Mouse (Mus musculus) right cerebral cortex, postnatal 4 days (tissue): Measurements from ENCODE around the gene Cbx6.

Source experiments
- DNase-seq: peaks from one replicate; pipeline ENCODE4 v3.0.0-alpha.2; 2022

Gene Cbx6

DNA sequence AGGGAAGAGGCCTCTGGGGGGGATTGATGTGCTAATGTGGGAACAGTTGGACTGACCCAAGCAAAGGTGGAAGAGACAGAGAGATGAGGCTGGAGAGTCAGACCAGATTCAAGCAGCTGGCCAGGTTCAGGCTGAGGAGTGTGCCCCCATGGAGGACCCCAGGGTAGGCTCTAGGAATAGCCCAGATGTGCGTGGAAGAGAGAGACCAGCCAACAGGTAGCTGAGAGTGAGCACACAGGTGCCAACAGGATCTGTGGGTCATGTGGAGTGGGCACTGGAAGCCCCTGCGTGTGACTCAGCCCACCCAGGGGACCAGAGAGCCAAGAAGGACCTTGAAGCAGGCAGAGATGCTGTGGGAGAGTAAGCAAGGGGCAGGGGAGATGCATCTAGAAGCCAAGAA lies 32.8 kb downstream of the Cbx6 start:
- no peak for DNase-seq

DNA sequence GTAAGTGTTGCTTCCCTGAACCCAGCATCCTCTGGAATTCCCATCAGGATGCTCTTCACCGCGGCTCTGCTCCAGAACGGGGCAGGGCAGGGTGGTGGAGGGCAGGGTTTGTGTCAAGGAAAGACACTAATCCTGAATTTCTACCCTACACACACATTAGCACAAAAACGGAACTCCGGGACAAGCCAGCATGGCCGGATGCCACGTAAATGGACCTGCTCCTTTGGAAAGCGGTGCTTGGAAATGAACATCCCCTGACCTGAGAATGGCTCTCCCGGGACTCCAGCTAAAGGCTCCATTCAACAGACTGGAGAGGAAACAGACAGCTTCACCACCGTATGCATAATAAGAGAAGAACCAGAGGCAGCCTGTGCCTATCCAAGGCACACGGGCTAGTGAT lies 33.8 kb downstream of the Cbx6 start:
- DNase-seq = no peak

DNA sequence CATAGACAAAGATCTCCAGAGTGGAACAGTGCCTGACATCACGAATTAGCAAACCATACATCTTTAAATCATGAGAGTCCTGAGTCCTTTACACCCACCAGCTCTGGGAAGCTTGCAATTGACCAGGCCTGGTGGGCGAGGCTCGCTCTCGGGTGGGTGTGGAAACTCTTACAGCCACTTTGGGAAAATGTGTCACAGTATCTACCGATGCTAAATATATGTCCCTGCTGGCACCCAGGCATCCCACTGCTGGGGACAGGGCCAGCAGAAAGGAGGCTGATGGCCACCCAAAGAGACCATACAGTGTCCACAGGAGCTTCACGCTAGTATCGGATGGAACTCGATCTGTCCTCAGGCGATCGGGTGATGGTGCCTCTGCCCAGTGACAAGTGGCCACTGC lies 35.9 kb downstream of the Cbx6 start:
- DNase-seq = no peak

DNA sequence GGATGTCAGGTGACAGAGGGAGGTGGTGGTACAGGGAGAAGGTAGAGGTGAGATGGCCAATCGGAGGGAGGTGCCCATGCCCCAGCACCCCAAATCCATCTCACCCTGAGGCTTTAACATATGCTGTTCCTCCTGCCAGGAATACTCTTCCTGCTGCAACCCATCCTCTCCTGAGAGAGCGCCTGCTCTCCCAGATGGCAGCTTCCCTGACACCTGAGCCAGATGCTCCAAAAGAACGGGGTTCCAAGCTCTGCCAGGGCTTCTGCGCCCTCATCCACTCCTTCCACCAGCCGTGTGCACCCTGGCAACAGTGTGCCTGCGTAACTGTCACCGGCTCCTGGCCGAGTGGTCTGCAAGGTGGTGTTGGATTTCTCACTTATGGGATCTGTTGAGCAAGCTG lies 36.8 kb downstream of the Cbx6 start:
- no peak for DNase-seq

DNA sequence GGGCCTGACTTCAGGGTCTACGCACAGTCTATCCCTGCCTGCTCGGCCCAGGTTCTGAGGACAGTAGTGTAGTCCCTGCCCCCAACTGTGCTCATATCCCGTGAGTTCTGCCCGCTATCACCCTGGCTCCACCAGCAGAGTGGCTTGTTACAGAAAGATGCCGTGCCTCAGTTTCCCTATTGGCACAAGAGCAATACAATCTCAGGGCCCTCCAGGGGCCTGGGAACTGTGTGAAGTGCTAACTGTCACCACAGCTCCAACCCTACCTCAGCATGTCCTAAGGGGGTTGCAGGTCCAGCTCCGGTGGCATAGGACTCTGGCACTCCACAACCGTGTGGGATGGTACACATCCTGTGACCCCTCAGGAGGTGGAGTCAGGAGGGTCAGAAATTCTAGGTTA lies 37.4 kb downstream of the Cbx6 start:
- DNase-seq = no peak

DNA sequence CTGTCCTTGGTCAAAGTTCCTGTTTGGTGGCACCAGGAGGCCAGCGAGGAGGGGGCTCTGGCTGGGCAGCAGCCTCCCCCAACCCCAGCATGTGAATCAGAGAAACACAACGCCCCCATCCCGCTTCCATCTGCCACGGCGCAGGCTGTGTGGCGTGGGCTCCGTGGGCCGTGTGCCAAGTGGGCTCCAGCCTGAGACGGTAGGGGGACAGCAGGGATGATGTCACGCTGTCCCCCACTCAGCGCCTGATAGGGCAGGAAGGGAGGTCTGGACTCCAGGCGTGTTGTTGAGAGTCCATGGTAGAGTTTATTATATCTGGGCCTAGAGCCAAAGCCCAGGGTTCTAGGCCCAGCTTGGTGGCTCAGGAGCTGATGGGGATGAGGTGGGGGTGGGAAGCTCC lies 38.2 kb downstream of the Cbx6 start:
- peak; percentile 48 for DNase-seq

DNA sequence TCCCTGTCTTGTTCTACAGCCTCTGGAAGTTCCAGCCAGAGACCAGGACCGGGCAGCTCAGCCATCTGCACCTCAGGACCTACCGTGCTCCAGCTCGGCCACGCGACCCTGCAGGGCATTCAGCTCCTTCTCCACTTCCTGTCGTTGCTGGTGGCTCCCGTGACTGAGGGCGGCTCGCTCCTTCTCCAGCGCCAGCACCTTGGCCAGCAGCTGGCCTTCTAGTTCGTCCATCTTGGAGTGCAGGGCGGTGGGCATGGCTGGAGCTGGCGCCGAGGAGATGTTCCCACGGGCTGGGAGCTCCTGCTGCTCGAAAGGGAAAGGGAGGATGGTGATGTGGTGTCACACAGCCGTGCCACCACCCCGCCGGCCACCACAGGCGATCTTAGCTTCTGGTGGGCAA lies 40.3 kb downstream of the Cbx6 start:
- DNase-seq = no peak

DNA sequence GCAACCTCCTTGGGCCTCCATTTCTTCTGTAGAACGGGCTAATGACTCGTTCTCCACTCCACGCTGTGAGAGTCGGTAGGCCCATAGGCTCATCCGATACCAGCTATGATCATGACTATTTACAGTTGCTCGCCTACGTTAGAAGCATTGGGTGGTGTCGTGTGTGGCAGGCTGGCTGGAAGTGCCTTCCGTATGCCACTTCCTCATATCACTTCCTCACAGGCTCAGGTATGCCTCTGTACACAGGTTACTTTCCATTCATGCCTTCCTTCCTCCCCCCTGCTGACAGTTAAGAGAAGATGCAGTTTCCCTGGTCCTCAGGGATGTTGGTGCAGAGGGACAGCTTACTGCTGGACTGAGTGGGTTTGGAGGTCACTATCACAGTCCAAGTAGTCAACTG lies 41.4 kb downstream of the Cbx6 start:
- no peak for DNase-seq

DNA sequence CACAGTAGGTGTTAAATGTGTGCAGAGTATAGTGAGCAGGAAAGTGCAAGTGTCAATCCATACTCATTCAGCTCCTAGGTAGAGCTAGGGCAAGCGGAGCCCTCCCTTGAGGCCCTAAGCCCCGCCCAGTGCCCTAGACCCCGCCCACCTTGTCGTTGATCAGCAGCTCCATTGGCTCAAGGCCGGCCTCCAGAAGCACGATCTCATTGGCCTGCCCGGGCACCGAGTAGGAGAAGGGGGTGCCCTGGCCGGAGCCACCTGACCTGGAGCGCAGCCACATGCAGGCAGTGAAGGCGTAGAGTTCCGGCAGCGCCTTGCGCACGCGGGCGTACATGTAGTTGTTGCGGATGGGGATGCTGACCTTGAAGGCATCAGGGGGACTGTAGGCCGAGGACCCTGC lies 42.0 kb downstream of the Cbx6 start:
- peak; percentile 28 for DNase-seq

DNA sequence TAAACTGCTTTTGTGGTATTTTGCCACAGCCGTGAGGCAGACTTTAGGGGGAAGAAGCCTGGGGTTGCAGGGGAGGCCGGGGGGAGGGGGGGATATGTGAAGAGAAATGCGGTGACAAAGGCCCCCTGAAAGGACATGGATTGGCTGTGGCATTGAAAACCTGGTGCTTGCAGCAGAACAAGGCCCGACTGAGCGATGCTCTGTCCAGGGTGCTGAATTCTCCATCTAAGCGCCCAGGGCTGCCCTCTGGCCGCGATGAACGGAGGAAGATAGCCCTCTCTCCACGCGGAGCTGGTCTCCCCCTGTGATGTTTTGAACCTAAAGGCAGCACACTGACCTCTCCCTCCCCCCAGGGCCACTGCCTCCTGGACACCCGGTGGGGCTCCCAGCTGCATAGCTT lies 43.0 kb downstream of the Cbx6 start:
- DNase-seq = no peak

DNA sequence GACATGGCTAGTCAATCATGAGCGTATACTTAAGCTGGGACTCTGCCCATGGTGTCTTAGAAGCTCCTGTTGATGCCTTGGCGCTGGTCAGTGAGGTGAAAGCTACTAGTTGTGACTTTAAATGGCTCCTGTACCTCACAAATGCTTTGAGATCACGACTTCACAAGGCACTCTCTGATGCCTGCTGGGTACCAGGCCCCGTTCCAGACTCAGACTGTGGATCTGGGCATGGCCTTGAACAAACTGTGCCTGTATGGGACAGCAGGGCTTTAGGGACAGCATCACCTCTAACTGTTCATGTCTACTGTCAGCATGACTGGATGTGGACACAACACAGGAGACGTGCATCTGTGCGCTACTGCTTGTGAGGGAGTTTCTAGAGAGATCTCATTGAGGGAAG lies 43.6 kb downstream of the Cbx6 start:
- DNase-seq = no peak

DNA sequence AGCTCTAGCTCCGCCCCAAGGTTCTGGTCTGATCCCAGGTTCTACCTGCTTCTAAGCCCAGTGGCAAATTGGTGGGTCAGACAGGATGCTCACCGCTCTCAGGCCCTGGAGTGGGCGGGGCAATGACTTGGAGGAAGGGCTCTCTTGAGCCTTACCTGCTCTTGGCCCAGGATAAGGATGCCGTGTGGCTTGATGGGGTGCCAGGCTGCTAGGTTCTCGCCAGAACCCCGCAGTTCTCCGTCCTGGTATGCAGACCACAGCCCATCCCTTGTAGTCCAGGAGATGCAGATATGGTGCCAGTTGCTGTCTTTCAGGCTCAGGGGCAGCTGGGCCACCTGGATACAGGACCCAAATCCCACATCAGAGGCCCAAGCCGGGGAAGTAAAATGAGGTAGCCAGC lies 44.4 kb downstream of the Cbx6 start:
- DNase-seq = no peak

DNA sequence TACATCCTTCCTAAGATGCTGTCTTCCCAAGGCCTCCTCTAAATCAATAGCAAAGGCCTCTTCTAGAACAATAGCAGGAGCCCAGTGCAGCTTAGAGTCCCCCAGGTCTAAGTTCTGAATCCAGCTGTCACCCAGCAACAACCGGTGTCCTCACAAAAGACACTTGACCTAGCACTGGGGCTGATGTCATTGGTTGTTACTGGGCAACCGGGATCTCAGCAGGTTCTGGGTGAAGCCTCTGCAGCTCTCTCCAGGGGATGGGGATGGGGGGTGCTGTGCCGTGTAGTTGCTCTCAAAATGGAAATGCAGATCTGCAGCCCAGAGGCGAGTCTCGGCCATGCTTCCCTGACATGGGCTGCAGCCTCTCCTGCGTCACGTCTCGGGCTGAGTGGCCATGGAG lies 46.7 kb downstream of the Cbx6 start:
- DNase-seq = no peak

DNA sequence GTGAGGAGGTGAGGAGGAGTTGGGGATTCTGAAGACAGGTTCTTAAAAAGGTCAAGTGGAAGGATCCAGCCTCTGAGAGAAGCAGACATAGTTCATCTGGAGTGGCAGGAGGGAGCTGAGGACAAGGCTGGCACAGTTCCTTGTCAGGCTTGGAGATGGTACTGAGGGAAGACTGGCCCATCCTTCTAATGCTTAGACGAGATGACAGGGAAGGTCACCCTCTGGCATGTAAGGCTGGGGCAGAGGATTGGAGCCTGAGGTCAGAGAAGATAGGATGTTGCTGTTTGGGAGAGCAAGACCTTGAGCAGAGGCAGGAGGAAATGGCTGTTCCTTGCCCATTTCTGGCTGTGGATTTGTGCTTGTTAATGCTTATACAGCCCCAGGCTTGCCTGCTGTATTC lies 49.4 kb downstream of the Cbx6 start:
- no peak for DNase-seq

DNA sequence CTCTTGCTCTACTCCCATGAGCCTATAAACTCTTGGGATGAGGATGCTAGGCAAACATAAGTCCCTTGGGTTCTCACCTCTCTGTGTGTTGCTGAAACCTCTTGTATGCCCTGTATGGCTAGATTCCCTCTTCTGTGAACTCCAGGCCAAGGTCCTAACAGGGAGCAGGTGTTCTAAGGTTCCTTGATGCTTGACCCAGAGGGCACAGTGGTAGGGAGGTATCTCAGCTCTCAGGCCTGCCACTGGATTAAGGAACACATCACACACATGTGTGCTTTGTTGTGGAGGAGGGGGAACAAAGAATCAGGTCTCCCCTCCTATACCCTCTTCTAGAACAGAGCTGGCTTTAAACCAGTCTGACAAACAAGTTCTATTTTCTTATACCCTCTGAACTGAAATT lies 56.7 kb downstream of the Cbx6 start, which contains the start of gene Dnal4:
Dnal4 (minus strand) TSS at position 101 of the 400 bp plus-strand sequence.
- DNase-seq = no peak

DNA sequence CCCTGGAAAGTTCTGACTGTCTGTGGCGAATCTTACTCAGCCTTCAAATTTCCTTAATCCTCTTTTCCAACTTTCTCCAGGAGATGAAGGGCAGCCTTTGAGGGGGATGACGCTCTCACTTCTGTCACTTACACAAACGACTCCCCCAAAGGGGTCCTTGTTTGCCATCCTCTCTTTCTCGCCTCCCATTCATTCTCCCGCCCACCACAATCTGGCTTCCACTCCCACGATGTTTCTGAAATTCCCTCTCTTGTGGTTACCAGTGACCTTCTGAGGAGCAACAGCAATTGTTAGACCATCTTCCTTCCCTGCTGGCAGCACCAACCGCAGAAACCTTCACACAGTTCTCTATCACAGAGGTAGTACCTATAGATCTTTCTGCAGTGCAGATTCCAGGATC lies 58.8 kb downstream of the Cbx6 start:
- DNase-seq = no peak

DNA sequence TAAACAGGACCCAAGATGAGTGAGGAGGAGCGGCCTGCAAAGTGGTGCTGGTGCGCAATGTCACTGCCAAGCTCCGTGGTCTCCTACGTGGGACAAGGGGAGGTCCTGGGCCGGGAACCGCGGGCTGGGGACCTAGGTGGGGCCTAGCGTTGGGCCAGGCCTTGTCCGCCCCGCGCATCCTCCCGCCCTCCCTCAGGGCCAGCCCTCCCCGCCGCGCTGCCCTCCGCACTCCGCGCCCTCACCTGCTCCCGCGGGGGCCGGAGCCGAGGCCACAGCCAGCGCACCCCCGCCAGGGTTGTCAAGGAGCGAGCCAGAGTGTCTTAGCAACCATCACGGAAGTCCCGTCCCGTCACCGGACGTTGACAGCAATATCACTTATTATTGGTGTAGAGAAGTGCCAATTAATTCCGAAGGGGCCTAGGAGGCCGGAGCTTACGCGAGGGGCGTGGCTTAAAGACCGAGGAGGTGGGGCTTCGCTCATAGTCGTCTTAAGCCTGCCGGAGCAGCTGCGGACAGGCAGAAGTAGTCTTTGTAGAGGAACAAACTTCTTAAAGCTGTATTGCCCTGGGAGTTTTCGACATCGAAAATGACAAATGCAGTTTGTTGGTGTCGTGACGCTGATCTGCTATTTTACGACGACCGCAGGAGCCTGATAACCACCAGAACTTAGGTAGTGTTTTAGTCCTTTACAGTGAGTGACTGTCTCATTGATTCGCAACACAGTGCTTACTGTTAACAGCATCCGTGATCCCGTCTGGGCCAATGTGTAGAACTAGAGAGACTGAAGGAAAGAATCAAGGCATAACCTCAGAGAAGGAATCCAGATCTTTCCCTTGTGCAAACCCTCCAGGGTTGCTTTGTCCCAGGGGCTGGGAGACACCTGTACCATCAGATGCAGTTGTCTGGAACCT lies 60.1 kb downstream of the Cbx6 start:
- peak; percentile 92 for DNase-seq
